Mouse (Mus musculus) CH12.LX (cell line): ENCODE results near the gene Mrps15.

Experiments
- BHLHE40 ChIP-seq: IDR thresholded peaks from 2 replicates; pipeline ENCODE4 v1.6.1; 2011; ENCODE audit warnings: mild to moderate bottlenecking, low read depth, low read length, improper control_type of control experiment
- CHD1 ChIP-seq: IDR thresholded peaks from 2 replicates; pipeline ENCODE4 v1.6.1; 2012; ENCODE audit warnings: low read depth, low read length, improper control_type of control experiment, inconsistent platforms
- CHD2 ChIP-seq: IDR thresholded peaks from 2 replicates; pipeline ENCODE4 v1.6.1; 2011; ENCODE audit warnings: low read length, improper control_type of control experiment
- CTCF ChIP-seq, 2 experiments: IDR thresholded peaks in 1 of 2; conservative IDR thresholded peaks in 1 of 2; 2 replicates each; pipeline ENCODE4 v1.5.1; 2011 to 2012; ENCODE audit warnings: low read depth in 2 of 2, low read length in 2 of 2, improper control_type of control experiment in 1 of 2, inconsistent platforms in 1 of 2, mild to moderate bottlenecking in 1 of 2, moderate library complexity in 1 of 2
- IRF4 ChIP-seq: IDR thresholded peaks from 2 replicates; pipeline ENCODE4 v1.6.1; 2014; ENCODE audit warnings: low read depth, mild to moderate bottlenecking, inconsistent platforms, low read length, improper control_type of control experiment
- KAT2A ChIP-seq: IDR thresholded peaks from 2 replicates; pipeline ENCODE4 v1.6.1; 2012; ENCODE audit warnings: low read length, improper control_type of control experiment, inconsistent platforms; ENCODE audit not compliant: insufficient replicate concordance
- NELFE ChIP-seq: IDR thresholded peaks from 2 replicates; pipeline ENCODE4 v1.6.1; 2011; ENCODE audit warnings: low read depth, low read length, improper control_type of control experiment
- POLR2A ChIP-seq: IDR thresholded peaks from 2 replicates; pipeline ENCODE4 v1.6.1; 2011; ENCODE audit warnings: low read depth, mild to moderate bottlenecking, improper control_type of control experiment, low read length
- ZC3H11A ChIP-seq: IDR thresholded peaks from 2 replicates; pipeline ENCODE4 v1.6.1; 2012; ENCODE audit warnings: low read depth, mild to moderate bottlenecking, inconsistent platforms, low read length, improper control_type of control experiment

DNA sequence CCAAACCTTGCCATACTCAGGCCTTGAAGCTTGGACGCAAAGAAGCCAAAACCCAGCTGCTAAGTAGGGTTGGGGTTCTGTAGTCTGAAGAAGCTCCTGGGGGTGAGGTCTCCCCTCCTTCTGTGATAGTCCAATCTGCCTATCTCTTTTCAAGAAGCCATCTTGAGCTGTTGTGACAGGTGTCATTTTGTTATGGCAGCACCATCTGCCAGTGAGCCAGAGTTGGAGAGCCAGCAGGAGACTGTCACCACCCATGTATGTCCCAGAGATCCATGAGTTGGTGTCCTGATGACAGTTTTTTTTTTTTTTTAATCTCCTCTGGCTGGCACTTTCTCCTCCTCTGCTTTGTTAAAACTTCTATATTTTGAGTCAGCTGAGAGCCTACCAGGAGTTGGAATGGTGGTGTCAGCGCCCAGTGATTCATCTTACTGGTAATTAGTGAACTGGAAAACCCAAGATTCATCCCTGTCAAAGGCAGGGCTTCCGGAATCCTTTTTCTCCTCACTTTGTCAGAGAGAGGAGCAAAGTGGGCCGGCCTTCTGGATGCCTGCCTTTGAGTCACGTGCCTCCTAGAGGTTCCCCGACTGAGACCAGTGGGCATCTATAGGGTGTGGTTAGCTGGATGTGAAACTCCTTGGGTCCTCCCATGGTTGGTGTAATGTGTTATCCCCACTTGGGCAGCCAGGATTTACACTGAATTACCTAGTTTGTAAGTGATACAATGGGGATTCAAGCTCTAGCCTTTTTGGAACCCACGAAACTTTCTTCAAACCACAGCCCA, 55.5 kb downstream of the Mrps15 start:
- TF ChIP-seq CHD2 (no peak), IRF4 (peak; percentile 36; the same call in 1 of the 2 replicates), ZC3H11A (no peak), KAT2A (no peak), POLR2A (no peak), BHLHE40 (peak; percentile 94), CHD1 (no peak), NELFE (no peak), CTCF (conservative IDR thresholded peaks at IDR 0.05 in 1 of 2, IDR thresholded peaks at IDR 0.05 in 1 of 2; ENCODE audit: low read depth in 2 of 2, low read length in 2 of 2) (no peak)
